Mouse (Mus musculus) embryo, embryonic 11 days (tissue): ENCODE measurements around the gene Ddx39.

Source experiments
- DNase-seq: peaks from one replicate; pipeline ENCODE4 v3.0.0-alpha.2; 2015

The Ddx39 gene

GRCm38 (mm10) chr8:83738949-83739710 lies 24.2 kb downstream of the Ddx39 start:
- peak; percentile 76 for DNase-seq

GRCm38 (mm10) chr8:83739711-83740468 lies 24.9 kb downstream of the Ddx39 start:
- DNase-seq: no peak

- no peak for DNase-seq
These were observed 25.6 kb downstream of the Ddx39 start for GRCm38 (mm10) chr8:83740586-83740975.

GRCm38 (mm10) chr8:83740976-83741741 lies 26.2 kb downstream of the Ddx39 start, which contains the start of gene Adgre5:
Gene Adgre5, minus strand, starts transcription at chr8:83741326.
- peak; percentile 70 for DNase-seq

- no peak for DNase-seq
These were observed 27.1 kb downstream of the Ddx39 start for GRCm38 (mm10) chr8:83741849-83742655.

GRCm38 (mm10) chr8:83742968-83743367 lies 28.0 kb downstream of the Ddx39 start:
- DNase-seq: no peak

- DNase-seq: no peak
These were observed 29.1 kb downstream of the Ddx39 start for GRCm38 (mm10) chr8:83744070-83744469.

- DNase-seq: peak; percentile 64
These were observed 32.8 kb downstream of the Ddx39 start for GRCm38 (mm10) chr8:83747661-83748346.

GRCm38 (mm10) chr8:83748708-83749107 lies 33.7 kb downstream of the Ddx39 start:
- DNase-seq: peak; percentile 35

GRCm38 (mm10) chr8:83749265-83749664 lies 34.3 kb downstream of the Ddx39 start:
- DNase-seq: no peak

GRCm38 (mm10) chr8:83754149-83754548 lies 39.2 kb downstream of the Ddx39 start:
- no peak for DNase-seq

GRCm38 (mm10) chr8:83756273-83756672 lies 41.3 kb downstream of the Ddx39 start:
- no peak for DNase-seq

- no peak for DNase-seq
These were observed 42.2 kb downstream of the Ddx39 start for GRCm38 (mm10) chr8:83757084-83757607.

GRCm38 (mm10) chr8:83758298-83758697 lies 43.3 kb downstream of the Ddx39 start:
- DNase-seq: no peak

GRCm38 (mm10) chr8:83759231-83759759 lies 44.3 kb downstream of the Ddx39 start:
- DNase-seq: no peak

GRCm38 (mm10) chr8:83764116-83764515 lies 49.1 kb downstream of the Ddx39 start:
- DNase-seq: no peak

GRCm38 (mm10) chr8:83764717-83765116 lies 49.7 kb downstream of the Ddx39 start:
- DNase-seq: no peak

- no peak for DNase-seq
These were observed 50.7 kb downstream of the Ddx39 start for GRCm38 (mm10) chr8:83765663-83766062.

- DNase-seq: no peak
These were observed 52.5 kb downstream of the Ddx39 start for GRCm38 (mm10) chr8:83767442-83767841.

GRCm38 (mm10) chr8:83768526-83768925 lies 53.5 kb downstream of the Ddx39 start:
- no peak for DNase-seq

- DNase-seq: no peak
These were observed 54.7 kb downstream of the Ddx39 start for GRCm38 (mm10) chr8:83769720-83770119.
